ENCODE assay signal across 19 mouse cellular contexts in genomic region chr4:156065156-156065894, GRCm38 (mm10). TPM values are rescaled to one million over a fixed set of nuclear protein-coding genes. Genes with fewer than 3 reads are reported as not detected.
A peak's percentile ranks its signal among the peaks of the same experiment; 100 is the strongest.
DNase-seq lines count a peak whose midpoint lies in the region; ATAC-seq and TF ChIP-seq lines count a peak whose summit lies in the region.
"Had no signal": no experiment of that assay in that cellular context is flagged by ENCODE, and none has a peak within 500 bp of the region (broad histone marks: within the 10 kb centered on the region; RNA-seq: fewer than 3 reads in every experiment).

No protein-coding gene starts in this region.

- H3K4me3 ChIP-seq in kidney, adult 2 months (ENCODE audit: insufficient read depth, low read depth, low read length) = no peak overlapping the region
- H3K4me3 ChIP-seq in kidney, postnatal 0 days (replicated peaks; ENCODE audit: low read depth, low read length) = no peak overlapping the region
- no peak overlapping the region for H3K4me3 ChIP-seq in small intestine, adult 2 months (ENCODE audit: low read depth, low read length)
- H3K4me3 ChIP-seq in forebrain, embryonic 11.5 days (ENCODE audit: low read depth, low read length) = no peak overlapping the region
- H3K4me3 ChIP-seq: embryonic facial prominence, embryonic 15.5 days; forebrain, embryonic 12.5 days; heart, adult 2 months; heart, embryonic 15.5 days; hindbrain, embryonic 13.5 days had no signal

- peak overlapping the region; percentile 64; the same call in 1 of the 2 replicates for H3K27ac ChIP-seq in kidney, adult 2 months (ENCODE audit: insufficient read depth, low read depth, low read length)
- H3K27ac ChIP-seq in kidney, postnatal 0 days = peak overlapping the region; percentile 57
- peak overlapping the region; percentile 94 for H3K27ac ChIP-seq in small intestine, adult 2 months (ENCODE audit: insufficient read depth, low read depth, low read length)
- H3K27ac ChIP-seq in forebrain, embryonic 11.5 days (ENCODE audit: low read depth, low read length) = no peak overlapping the region
- H3K27ac ChIP-seq: forebrain, embryonic 12.5 days; heart, adult 2 months; heart, embryonic 15.5 days; hindbrain, embryonic 13.5 days had no signal

- peak; percentile 61; the same call in 1 of the 2 replicates for ATAC-seq in kidney, postnatal 0 days (replicated peaks; ENCODE audit: low FRiP score, low read depth)
- ATAC-seq in forebrain, embryonic 11.5 days (replicated peaks; ENCODE audit: low FRiP score) = no peak
- ATAC-seq: forebrain, embryonic 16.5 days had no signal

- no peaks in the 10 kb centered on the region for H3K9me3 ChIP-seq in kidney, postnatal 0 days (replicated peaks; ENCODE audit: low read length)
- no peaks in the 10 kb centered on the region for H3K9me3 ChIP-seq in forebrain, embryonic 11.5 days (ENCODE audit: control insufficient read depth, low read length)
- H3K9me3 ChIP-seq: embryonic facial prominence, embryonic 15.5 days; forebrain, embryonic 12.5 days; heart, embryonic 15.5 days; hindbrain, embryonic 13.5 days had no signal

- TF ChIP-seq POLR2A in kidney, adult 2 months (IDR thresholded peaks at IDR 0.05; ENCODE audit: low read depth, low read length) = no peak
- TF ChIP-seq POLR2A in small intestine, adult 2 months (IDR thresholded peaks at IDR 0.05; ENCODE audit: low read depth, low read length) = no peak

- H3K27me3 ChIP-seq in kidney, adult 2 months (replicated peaks; ENCODE audit: control insufficient read depth, insufficient read depth, low read length) = no peaks in the 10 kb centered on the region
- H3K27me3 ChIP-seq in kidney, postnatal 0 days (ENCODE audit: insufficient read depth, low read length) = no peaks in the 10 kb centered on the region
- H3K27me3 ChIP-seq in small intestine, adult 2 months (ENCODE audit: control insufficient read depth, insufficient read depth, low read length) = no peaks in the 10 kb centered on the region
- H3K27me3 ChIP-seq in forebrain, embryonic 11.5 days (ENCODE audit: control insufficient read depth, insufficient read depth, low read length) = no peaks in the 10 kb centered on the region
- H3K27me3 ChIP-seq: embryonic facial prominence, embryonic 15.5 days; forebrain, embryonic 12.5 days; heart, embryonic 15.5 days had no signal

- no peak for TF ChIP-seq CTCF in kidney, adult 2 months (conservative IDR thresholded peaks at IDR 0.05; ENCODE audit: insufficient read depth, insufficient read length, low read depth, low read length)
- TF ChIP-seq CTCF in kidney, postnatal 0 days (IDR thresholded peaks at IDR 0.05; ENCODE audit: low read depth) = no peak
- no peak for TF ChIP-seq CTCF in small intestine, adult 2 months (IDR thresholded peaks at IDR 0.05; ENCODE audit: extremely low read depth, insufficient read length, insufficient replicate concordance, low read depth, low read length)

- no peak overlapping the region for H3K4me2 ChIP-seq in kidney, postnatal 0 days (ENCODE audit: low read length)
- no peak overlapping the region for H3K4me2 ChIP-seq in forebrain, embryonic 11.5 days (ENCODE audit: low read depth, low read length, severe bottlenecking)
- H3K4me2 ChIP-seq: embryonic facial prominence, embryonic 15.5 days; forebrain, embryonic 12.5 days; heart, embryonic 11.5 days; heart, embryonic 15.5 days; hindbrain, embryonic 13.5 days had no signal

- DNase-seq in kidney, adult 18-20 months = peak; percentile 33
- DNase-seq in kidney, adult 2 months = peak; percentile 74
- DNase-seq in kidney, postnatal 0 days (ENCODE audit: low spot score) = no peak
- DNase-seq in forebrain, embryonic 11.5 days (ENCODE audit: low spot score) = no peak
- no peak for DNase-seq in urinary bladder, postnatal 36 days (ENCODE audit: low spot score in 2 of 2)
- DNase-seq in layer of hippocampus, adult 9-11 months = no peak
- DNase-seq: adrenal gland, adult 2 months; adrenal gland, postnatal 25 days; cerebellum, adult 18-20 months; embryo, embryonic 11 days; gastrocnemius, postnatal 14 days; heart, adult 2 months had no signal

- 52% methylated on average over 10 of the region's 10 CpGs for WGBS in kidney, adult 2 months
- 76% methylated on average over 10 of the region's 10 CpGs for WGBS in kidney, postnatal 0 days
- 37% methylated on average over 10 of the region's 10 CpGs for WGBS in small intestine, adult 2 months
- WGBS in forebrain, embryonic 11.5 days = 86% methylated on average over 10 of the region's 10 CpGs

- H3K4me1 ChIP-seq in kidney, adult 2 months (ENCODE audit: control insufficient read depth, insufficient read depth, low read length) = peaks cover 22% of the 10 kb centered on the region
- 0 out of 2 replicates have a peak, but pooled peaks cover 4% of the 10 kb centered on the region for H3K4me1 ChIP-seq in kidney, postnatal 0 days (replicated peaks; ENCODE audit: insufficient read depth, low read length)
- peaks cover 25% of the 10 kb centered on the region; the same call in 1 of the 2 replicates for H3K4me1 ChIP-seq in small intestine, adult 2 months (ENCODE audit: control insufficient read depth, insufficient read depth, insufficient read length, low read length)
- H3K4me1 ChIP-seq in forebrain, embryonic 11.5 days (replicated peaks; ENCODE audit: control insufficient read depth, insufficient read depth, low read length) = peaks cover 5% of the 10 kb centered on the region

- H3K36me3 ChIP-seq in kidney, adult 2 months (ENCODE audit: control insufficient read depth, insufficient read depth, low read length) = no peaks in the 10 kb centered on the region
- no peaks in the 10 kb centered on the region for H3K36me3 ChIP-seq in kidney, postnatal 0 days (ENCODE audit: insufficient read depth, low read length)
- H3K36me3 ChIP-seq in small intestine, adult 2 months (ENCODE audit: control insufficient read depth, insufficient read depth, low read length) = no peaks in the 10 kb centered on the region
- H3K36me3 ChIP-seq in forebrain, embryonic 11.5 days (ENCODE audit: control insufficient read depth, insufficient read depth, low read length) = no peaks in the 10 kb centered on the region
- H3K36me3 ChIP-seq: embryonic facial prominence, embryonic 15.5 days; forebrain, embryonic 12.5 days; heart, embryonic 15.5 days; hindbrain, embryonic 13.5 days had no signal

- H3K9ac ChIP-seq in kidney, postnatal 0 days (ENCODE audit: low read depth, low read length) = no peak overlapping the region
- no peak overlapping the region for H3K9ac ChIP-seq in forebrain, embryonic 11.5 days (ENCODE audit: low read length)
- H3K9ac ChIP-seq: embryonic facial prominence, embryonic 15.5 days; forebrain, embryonic 12.5 days; heart, embryonic 15.5 days; hindbrain, embryonic 13.5 days had no signal

RNA-seq across cellular contexts. Expression of gene Ttll10, which starts 6.1 kb away (rescaled TPM):
- 20.7 and 27.5 TPM in 2 replicates for polyA plus RNA-seq in kidney, adult 2 months (2012; rRNA removed)
- polyA plus RNA-seq in kidney, postnatal 0 days (2015; fragmentation: Nextera tagmentation; extraction: Ambion mirVana) = 5.6 and 6.0 TPM in 2 replicates
- 5.2 and 9.1 TPM in 2 replicates for polyA plus RNA-seq in small intestine, adult 2 months (2012; rRNA removed)
- polyA plus RNA-seq in forebrain, embryonic 11.5 days (2014; fragmentation: Nextera tagmentation; extraction: Ambion mirVana) = 0.23 and 0.33 TPM in 2 replicates
- polyA plus RNA-seq: forebrain, embryonic 16.5 days; hindbrain, embryonic 13.5 days had no signal

RNA-seq across cellular contexts. Expression of gene Tnfrsf18, which starts 39.4 kb away (rescaled TPM):
- 0.95 and 4.0 TPM in 2 replicates for polyA plus RNA-seq in kidney, adult 2 months (2012; rRNA removed)
- 1.3 TPM in 2 replicates for polyA plus RNA-seq in kidney, postnatal 0 days (2015; fragmentation: Nextera tagmentation; extraction: Ambion mirVana)
- 3.9 and 6.1 TPM in 2 replicates for polyA plus RNA-seq in small intestine, adult 2 months (2012; rRNA removed)
- polyA plus RNA-seq in forebrain, embryonic 11.5 days (2014; fragmentation: Nextera tagmentation; extraction: Ambion mirVana) = 1.1 and 1.9 TPM in 2 replicates

RNA-seq across cellular contexts. Expression of gene 9430015G10Rik, which starts 44.5 kb away (rescaled TPM):
- polyA plus RNA-seq in kidney, adult 2 months (2012; rRNA removed) = 8.7 and 11.7 TPM in 2 replicates
- 11.8 and 15.3 TPM in 2 replicates for polyA plus RNA-seq in kidney, postnatal 0 days (2015; fragmentation: Nextera tagmentation; extraction: Ambion mirVana)
- 7.4 and 8.3 TPM in 2 replicates for polyA plus RNA-seq in small intestine, adult 2 months (2012; rRNA removed)
- 83.6 and 84.0 TPM in 2 replicates for polyA plus RNA-seq in forebrain, embryonic 11.5 days (2014; fragmentation: Nextera tagmentation; extraction: Ambion mirVana)

RNA-seq across cellular contexts. Expression of gene Tnfrsf4, which starts 51.7 kb away (rescaled TPM):
- polyA plus RNA-seq in kidney, adult 2 months (2012; rRNA removed) = 1.6 and 3.8 TPM in 2 replicates
- polyA plus RNA-seq in kidney, postnatal 0 days (2015; fragmentation: Nextera tagmentation; extraction: Ambion mirVana) = 0.70 and 0.88 TPM in 2 replicates
- 2.1 and 6.3 TPM in 2 replicates for polyA plus RNA-seq in small intestine, adult 2 months (2012; rRNA removed)
- 0.53 and 0.75 TPM in 2 replicates for polyA plus RNA-seq in forebrain, embryonic 11.5 days (2014; fragmentation: Nextera tagmentation; extraction: Ambion mirVana)

Comparison
In these comparisons a context has a peak if more than half of its experiments do, and no peak if none do; other contexts are left out.
1. DNase-seq: peak in kidney, adult 18-20 months (single experiment) and kidney, adult 2 months (single experiment); none in kidney, postnatal 0 days (single experiment), forebrain, embryonic 11.5 days (single experiment), urinary bladder, postnatal 36 days (0 of 2) and layer of hippocampus, adult 9-11 months (single experiment).